Mouse (Mus musculus): ENCODE measurements around the gene Cryaa.

Cryaa gene

DNA sequence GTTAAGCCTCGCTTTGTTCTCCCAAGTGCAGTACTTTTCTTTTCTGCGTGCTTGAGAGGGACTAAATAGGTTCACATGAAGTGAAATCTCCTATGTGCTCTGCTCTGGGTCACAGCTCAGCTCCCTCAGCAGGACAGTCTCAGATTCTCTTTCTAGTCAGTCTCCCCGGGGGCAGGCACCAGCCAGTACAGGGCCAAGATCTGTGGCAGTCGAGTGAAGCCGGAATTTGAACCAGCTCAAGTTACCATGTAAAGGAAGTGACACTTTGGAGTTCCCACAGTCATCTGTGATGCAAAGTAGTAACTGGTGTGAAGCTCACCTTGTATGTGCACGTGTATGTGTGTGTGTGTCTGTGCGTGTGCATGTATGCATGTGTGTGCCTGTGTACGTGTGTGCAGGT lies 32.8 kb downstream of the Cryaa start:
- no peak for DNase-seq (ENCODE audit: low read depth)

- no peak for DNase-seq (ENCODE audit: low read depth)
Measured at GRCm38 (mm10) chr17:31713709-31714108, 36.1 kb downstream of the Cryaa start.

DNA sequence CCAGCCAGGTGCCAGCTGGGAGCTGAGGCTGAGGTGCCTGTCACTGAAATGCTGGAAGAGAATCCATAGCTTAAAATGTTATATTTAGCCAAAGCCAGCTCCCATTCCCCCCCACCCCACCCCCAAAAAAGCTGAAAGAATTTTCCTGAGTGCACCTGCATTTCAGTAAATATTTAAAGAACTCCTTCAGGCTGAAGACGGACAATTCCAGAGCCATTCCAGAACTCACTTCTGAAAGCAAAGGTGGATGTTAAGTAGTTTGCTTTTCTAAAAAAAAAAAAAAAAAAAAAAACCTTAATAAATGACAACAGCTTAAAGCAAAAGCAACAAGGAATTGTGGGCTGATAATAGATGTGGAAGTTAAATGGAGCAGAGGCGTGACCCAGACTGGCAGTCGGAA lies 36.5 kb downstream of the Cryaa start:
- DNase-seq (ENCODE audit: low read depth) = no peak

- no peak for DNase-seq (ENCODE audit: low read depth)
Measured at GRCm38 (mm10) chr17:31715006-31715405, 37.4 kb downstream of the Cryaa start.

DNA sequence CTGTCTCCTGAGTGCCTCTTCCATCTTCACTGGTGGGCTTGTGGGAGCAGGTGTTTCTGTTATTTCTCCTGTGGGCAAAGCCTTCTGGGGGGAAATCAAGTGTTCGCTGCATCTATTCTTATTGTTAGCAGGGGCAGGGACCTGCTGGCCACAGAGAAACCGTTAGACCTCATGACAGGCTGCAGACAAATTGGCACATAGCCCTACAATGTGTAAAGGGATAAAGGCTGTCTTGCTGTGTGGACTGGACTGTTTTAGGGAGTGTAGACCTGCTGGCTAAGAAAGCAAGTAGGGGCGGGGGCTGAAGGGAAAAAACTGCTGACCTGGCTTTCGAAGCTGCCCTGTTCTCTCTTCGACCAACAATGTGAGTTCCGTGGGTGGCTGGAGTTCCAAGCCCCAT lies 44.0 kb downstream of the Cryaa start:
- no peak for DNase-seq (ENCODE audit: low read depth)

DNA sequence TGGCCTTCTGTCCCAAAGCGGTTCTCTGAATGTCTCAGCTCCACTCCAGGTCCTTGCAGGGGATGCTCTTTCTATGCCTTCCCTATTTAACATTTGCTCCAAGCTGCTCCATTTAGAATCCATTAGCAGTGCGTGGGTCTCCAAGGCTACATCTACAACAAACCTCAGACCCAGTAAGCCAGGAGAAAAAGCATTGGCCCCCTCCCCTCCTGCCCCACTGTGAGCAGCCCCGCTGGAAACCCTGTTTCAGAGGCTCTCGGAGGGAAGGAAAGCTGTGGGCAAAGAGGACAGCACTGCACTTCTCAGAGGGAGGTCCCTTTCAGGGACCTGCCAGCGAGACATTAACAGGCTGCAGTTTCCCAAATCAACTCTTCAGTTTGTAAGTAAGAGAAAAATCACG lies 47.8 kb downstream of the Cryaa start:
- DNase-seq (ENCODE audit: low read depth) = no peak

- DNase-seq (ENCODE audit: low read depth) = no peak
Measured at GRCm38 (mm10) chr17:31726216-31726615, 48.6 kb downstream of the Cryaa start.

DNA sequence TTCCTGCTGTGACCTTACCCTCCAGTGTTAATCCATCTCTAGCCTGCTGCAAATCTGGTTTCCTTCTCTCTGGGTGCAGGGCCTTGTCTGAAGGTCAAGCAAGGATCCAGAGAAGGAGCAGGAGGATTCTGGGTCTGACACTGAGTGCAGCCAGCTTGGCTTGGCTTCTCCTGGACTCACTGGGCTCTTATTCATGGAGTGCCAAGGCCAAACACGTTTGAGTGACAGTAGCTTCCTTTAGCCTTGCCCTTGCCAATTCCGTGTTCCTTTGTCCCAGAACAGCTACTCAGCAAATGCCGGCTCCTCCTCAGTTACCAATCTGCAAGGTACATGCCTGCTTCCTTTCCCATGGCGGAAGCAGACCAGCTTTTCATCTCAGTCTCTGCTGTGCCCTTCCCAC lies 49.6 kb downstream of the Cryaa start:
- no peak for DNase-seq (ENCODE audit: low read depth)

DNA sequence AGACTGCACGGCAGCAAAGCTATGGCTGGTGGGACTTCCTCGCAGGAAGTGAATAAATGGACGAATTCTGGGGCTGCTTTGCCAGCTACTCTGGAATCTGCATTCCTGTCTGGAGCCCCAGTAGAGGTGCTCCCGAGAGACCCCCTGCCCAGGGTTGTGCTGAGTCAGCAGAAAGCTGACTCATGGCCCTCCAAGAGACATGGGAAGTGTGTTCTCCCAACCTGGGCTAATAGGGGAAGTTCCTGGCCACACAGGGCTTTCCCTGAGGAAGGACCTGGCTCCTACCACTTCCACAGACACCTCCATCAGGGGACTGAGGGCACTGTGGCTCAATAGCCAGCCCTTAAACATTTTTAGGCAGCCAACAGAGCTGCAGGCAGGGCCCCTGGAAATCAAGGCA lies 50.4 kb downstream of the Cryaa start:
- no peak for DNase-seq (ENCODE audit: low read depth)

DNA sequence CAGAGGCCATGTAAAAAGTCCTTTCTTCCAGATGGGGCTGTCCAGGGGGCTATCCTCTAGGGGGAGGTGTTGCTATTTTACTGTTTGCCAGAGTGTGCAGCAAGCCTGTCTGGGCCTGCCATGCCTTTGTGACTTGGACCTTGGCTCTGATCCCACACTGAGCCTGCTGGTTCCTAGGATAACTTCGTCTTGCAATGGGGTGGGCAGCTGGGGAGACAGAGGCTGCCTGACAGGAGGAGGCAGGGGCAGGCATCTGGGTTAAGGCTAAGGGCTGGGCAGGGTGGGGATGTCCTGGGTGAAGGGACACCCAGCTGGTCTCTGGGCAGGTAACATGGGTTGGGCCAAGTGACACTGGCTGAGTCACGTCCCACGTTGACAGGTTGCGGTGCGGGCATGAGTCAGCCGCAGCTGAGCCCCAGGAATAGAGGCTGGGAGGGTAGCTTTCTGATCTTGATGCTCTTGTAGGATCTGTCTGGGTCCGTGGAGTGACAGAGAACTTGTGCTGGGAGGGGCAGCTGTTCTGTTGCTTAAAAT lies 51.4 kb downstream of the Cryaa start:
- DNase-seq (ENCODE audit: low read depth) = no peak

GRCm38 (mm10) chr17:31731038-31731437 lies 53.4 kb downstream of the Cryaa start:
- no peak for DNase-seq (ENCODE audit: low read depth)
